Mouse (Mus musculus): ENCODE data around the gene Pmfbp1. TPM values are rescaled to one million over a fixed set of nuclear protein-coding genes. Genes with fewer than 3 reads are reported as not detected.

The Pmfbp1 gene
- polyA plus RNA-seq, 1 experiment from 2014 or later: not detected

DNA sequence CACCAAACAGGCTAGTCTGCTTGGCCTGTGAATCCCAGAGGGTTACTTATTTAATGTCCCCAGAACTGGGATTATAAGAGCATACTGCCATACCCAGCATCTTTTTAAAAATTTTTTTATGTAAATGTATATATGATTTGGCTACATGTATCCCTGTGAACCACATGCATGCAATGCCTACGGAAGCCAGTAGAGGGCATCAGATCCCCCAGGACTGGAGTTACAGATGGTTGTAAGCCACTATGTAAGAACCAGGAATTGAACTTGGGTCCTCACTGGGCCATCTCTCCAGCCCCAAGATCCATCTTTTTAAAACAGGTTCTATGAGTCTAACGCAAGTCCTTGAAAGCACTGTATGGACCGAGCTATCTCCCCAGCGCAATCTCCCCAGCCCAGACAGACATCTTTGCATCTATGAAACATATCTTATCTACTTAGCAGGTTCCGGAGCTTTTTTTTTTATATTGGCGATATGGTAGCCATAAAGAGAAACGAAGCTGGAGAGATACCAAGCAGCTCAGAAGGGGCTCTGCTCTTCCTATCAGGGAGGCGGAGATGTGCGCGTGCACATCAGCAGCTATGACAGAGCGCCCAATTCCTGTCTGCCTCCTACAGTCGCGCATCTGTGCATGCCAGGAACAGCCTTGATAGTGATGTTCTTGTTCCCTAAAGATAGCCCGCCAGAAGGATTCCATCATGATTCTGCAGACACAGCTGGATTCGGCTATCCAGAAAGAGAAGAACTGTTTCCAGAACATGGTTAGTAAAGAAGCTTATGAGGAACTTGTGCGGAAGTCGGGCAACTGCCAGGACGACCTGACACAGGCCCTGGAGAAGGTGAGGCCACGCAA, 41.5 kb downstream of the Pmfbp1 start:
- no peak for DNase-seq (ENCODE audit: low spot score)
- Histone ChIP-seq H3K4me2 (no peak overlapping the region), H3K4me3 (ENCODE audit: low read depth, low read length) (no peak overlapping the region), H3K27ac (ENCODE audit: low read depth, low read length) (no peak overlapping the region), H3K36me3 (ENCODE audit: control insufficient read depth, insufficient read depth, low read length) (no peaks in the 10 kb centered on the region), H3K9me3 (ENCODE audit: control insufficient read depth, low read length) (no peaks in the 10 kb centered on the region), H3K9ac (ENCODE audit: low read depth, low read length) (no peak overlapping the region), H3K4me1 (replicated peaks; ENCODE audit: control insufficient read depth, insufficient read depth, low read length) (no peaks in the 10 kb centered on the region), H3K27me3 (replicated peaks; ENCODE audit: control insufficient read depth, insufficient read depth, low read length) (no peaks in the 10 kb centered on the region)
- 81% methylated on average over 19 of the region's 19 CpGs for WGBS
- ATAC-seq (replicated peaks; ENCODE audit: low FRiP score): no peak

DNA sequence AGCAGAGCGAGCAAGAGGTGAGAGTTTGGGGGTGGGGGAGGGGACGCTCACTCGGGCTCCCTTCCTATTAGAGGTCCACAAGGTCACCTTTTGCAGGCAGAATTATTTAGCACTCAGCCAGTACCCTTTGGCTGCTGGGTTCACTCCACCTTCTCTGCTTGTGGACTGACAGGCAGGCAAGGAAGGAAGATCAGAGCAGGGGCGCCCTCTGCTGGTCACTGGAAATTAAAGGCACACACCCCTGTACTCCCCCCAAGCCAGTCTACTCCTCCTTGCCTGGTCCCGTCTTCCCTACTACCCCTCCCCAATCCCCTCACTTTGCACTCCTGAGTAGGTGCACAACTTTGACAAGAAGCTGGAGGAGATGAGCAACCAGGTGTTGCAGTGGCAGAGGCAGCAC, 42.9 kb downstream of the Pmfbp1 start:
- no peak overlapping the region for H3K4me3 ChIP-seq (ENCODE audit: low read depth, low read length)
- DNase-seq (ENCODE audit: low spot score): peak; percentile 79
- 10% methylated on average over 5 of the region's 5 CpGs for WGBS
- no peaks in the 10 kb centered on the region for H3K27me3 ChIP-seq (replicated peaks; ENCODE audit: control insufficient read depth, insufficient read depth, low read length)
- no peaks in the 10 kb centered on the region for H3K4me1 ChIP-seq (replicated peaks; ENCODE audit: control insufficient read depth, insufficient read depth, low read length)
- H3K4me2 ChIP-seq: peak overlapping the region; percentile 35
- H3K9ac ChIP-seq (ENCODE audit: low read depth, low read length): no peak overlapping the region
- H3K36me3 ChIP-seq (ENCODE audit: control insufficient read depth, insufficient read depth, low read length): no peaks in the 10 kb centered on the region
- no peaks in the 10 kb centered on the region for H3K9me3 ChIP-seq (ENCODE audit: control insufficient read depth, low read length)
- ATAC-seq (replicated peaks; ENCODE audit: low FRiP score): peak; percentile 79
- H3K27ac ChIP-seq (ENCODE audit: low read depth, low read length): no peak overlapping the region

DNA sequence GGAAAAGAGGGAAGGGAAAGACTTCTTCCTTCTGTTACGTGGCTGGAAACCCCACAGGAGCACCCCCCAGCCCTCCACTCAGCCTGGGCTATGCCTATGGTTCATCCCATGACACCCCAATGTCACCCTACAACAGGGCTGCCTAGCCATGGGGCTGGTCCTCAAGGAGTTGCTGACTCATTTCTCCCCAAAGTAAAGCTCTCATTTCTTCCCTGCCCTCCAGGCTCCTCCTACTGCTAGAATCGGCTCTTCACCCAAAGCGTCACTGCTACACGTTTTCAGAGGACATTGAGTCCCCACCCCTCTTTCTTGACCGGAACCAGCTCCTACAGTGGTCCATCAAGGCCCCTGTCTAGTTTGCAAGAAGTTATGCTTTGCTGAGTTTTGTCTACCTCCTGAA, 48.3 kb downstream of the Pmfbp1 start:
- WGBS: 68% methylated on average over 5 of the region's 5 CpGs
- H3K36me3 ChIP-seq (ENCODE audit: control insufficient read depth, insufficient read depth, low read length): peaks cover under 1% of the 10 kb centered on the region; the same call in 1 of the 2 replicates
- ATAC-seq (replicated peaks; ENCODE audit: low FRiP score) (no peak), DNase-seq (ENCODE audit: low spot score) (no peak)
- H3K27ac ChIP-seq (ENCODE audit: low read depth, low read length): no peak overlapping the region
- no peak overlapping the region for H3K9ac ChIP-seq (ENCODE audit: low read depth, low read length)
- H3K4me3 ChIP-seq (ENCODE audit: low read depth, low read length): no peak overlapping the region
- H3K27me3 ChIP-seq (replicated peaks; ENCODE audit: control insufficient read depth, insufficient read depth, low read length): no peaks in the 10 kb centered on the region
- H3K4me1 ChIP-seq (replicated peaks; ENCODE audit: control insufficient read depth, insufficient read depth, low read length): no peaks in the 10 kb centered on the region
- H3K4me2 ChIP-seq: no peak overlapping the region
- H3K9me3 ChIP-seq (ENCODE audit: control insufficient read depth, low read length): no peaks in the 10 kb centered on the region

DNA sequence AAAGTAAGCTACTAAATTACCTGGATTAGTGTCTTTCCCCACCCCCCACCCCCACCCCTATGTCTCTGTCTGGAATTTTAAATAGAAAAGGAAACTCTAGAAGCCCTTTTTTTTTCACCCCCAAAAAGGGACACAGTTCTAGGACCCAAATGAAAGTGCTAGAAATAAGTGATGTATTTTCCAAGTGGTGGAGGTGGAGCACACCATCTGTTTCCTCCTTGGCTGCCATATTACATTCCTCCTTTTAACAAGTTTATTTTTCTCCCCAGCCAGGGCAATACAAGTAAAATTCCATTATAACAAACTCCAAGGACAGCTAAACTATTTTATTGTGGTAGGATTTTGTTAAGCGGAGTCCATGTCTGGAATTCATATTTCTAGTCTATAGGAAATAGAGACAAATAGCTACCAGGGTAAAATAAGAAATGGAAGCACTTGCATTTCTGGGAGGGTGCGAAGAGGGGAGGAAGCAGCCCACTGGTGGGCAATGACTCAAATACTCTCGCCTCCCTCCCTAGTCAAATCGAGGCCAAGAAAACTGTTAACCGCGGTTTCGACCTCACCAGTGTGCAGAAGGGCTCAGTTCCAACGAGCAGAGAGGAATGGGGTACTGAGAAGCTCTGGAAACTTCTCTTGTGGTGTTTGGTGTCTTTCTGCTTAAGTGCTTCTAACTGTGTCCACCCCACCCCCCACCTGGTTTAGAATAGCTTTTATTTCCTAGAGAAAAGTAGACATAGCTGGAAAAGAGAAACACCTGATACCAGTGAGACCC, 49.1 kb downstream of the Pmfbp1 start:
- H3K27me3 ChIP-seq (replicated peaks; ENCODE audit: control insufficient read depth, insufficient read depth, low read length): no peaks in the 10 kb centered on the region
- 77% methylated on average over 8 of the region's 8 CpGs for WGBS
- H3K36me3 ChIP-seq (ENCODE audit: control insufficient read depth, insufficient read depth, low read length): peaks cover 4% of the 10 kb centered on the region
- no peak for ATAC-seq (replicated peaks; ENCODE audit: low FRiP score)
- no peak overlapping the region for H3K27ac ChIP-seq (ENCODE audit: low read depth, low read length)
- H3K4me1 ChIP-seq (replicated peaks; ENCODE audit: control insufficient read depth, insufficient read depth, low read length): no peaks in the 10 kb centered on the region
- H3K4me2 ChIP-seq: no peak overlapping the region
- no peak overlapping the region for H3K4me3 ChIP-seq (ENCODE audit: low read depth, low read length)
- no peaks in the 10 kb centered on the region for H3K9me3 ChIP-seq (ENCODE audit: control insufficient read depth, low read length)
- H3K9ac ChIP-seq (ENCODE audit: low read depth, low read length): no peak overlapping the region
- no peak for DNase-seq (ENCODE audit: low spot score)

DNA sequence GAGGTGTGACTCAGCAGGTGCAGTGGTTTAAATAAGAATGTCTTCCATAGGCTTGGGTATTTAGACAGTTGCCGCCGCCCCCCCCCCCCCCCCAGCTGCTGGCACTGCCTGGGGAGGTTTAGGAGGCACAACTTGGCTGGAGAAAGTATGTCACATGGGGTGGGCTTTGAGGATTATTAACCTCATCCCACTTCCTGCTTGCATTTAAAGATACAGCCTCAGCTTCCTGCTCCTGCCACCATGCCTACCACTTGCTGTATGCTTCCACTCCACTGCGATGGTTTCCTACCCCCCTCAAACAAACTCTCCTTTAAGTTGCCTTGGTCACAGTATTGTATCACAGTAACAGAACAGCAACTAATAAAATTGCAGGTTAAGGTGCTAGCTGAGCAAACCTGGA, 50.2 kb downstream of the Pmfbp1 start:
- Histone ChIP-seq H3K4me3 (ENCODE audit: low read depth, low read length) (no peak overlapping the region), H3K4me1 (replicated peaks; ENCODE audit: control insufficient read depth, insufficient read depth, low read length) (no peaks in the 10 kb centered on the region), H3K36me3 (ENCODE audit: control insufficient read depth, insufficient read depth, low read length) (peaks cover 13% of the 10 kb centered on the region), H3K4me2 (no peak overlapping the region), H3K9me3 (ENCODE audit: control insufficient read depth, low read length) (no peaks in the 10 kb centered on the region), H3K27ac (ENCODE audit: low read depth, low read length) (no peak overlapping the region), H3K9ac (ENCODE audit: low read depth, low read length) (no peak overlapping the region), H3K27me3 (replicated peaks; ENCODE audit: control insufficient read depth, insufficient read depth, low read length) (no peaks in the 10 kb centered on the region)
- no peak for DNase-seq (ENCODE audit: low spot score)
- WGBS: 31% methylated on average over 3 of the region's 3 CpGs
- ATAC-seq (replicated peaks; ENCODE audit: low FRiP score): no peak

DNA sequence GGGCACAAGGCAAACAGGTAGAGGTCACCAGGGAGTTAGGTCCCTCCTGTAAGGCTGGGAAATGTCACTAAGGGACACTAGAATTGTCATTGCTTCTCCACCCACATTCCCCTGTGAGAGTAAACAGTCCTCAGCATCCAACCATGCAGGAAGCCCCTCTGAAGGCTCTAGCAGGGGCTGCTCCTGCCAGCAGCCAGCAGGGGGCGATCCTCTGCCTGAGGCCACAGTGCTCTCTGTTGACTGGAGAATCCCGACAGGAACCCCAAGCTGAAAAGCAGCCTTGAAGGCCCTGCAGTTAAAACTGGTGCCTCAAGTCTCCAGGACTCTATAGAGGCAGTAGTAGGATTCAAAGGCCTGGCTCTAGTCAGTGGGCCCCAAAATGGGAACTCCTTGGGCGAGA, 57.8 kb downstream of the Pmfbp1 start:
- WGBS: 48% methylated on average over 3 of the region's 3 CpGs
- Histone ChIP-seq H3K27ac (ENCODE audit: low read depth, low read length) (no peak overlapping the region), H3K4me2 (no peak overlapping the region), H3K4me1 (replicated peaks; ENCODE audit: control insufficient read depth, insufficient read depth, low read length) (no peaks in the 10 kb centered on the region), H3K9ac (ENCODE audit: low read depth, low read length) (no peak overlapping the region), H3K27me3 (replicated peaks; ENCODE audit: control insufficient read depth, insufficient read depth, low read length) (no peaks in the 10 kb centered on the region), H3K4me3 (ENCODE audit: low read depth, low read length) (no peak overlapping the region), H3K9me3 (ENCODE audit: control insufficient read depth, low read length) (no peaks in the 10 kb centered on the region), H3K36me3 (ENCODE audit: control insufficient read depth, insufficient read depth, low read length) (peaks cover 74% of the 10 kb centered on the region)
- no peak for DNase-seq (ENCODE audit: low spot score)
- ATAC-seq (replicated peaks; ENCODE audit: low FRiP score): no peak

DNA sequence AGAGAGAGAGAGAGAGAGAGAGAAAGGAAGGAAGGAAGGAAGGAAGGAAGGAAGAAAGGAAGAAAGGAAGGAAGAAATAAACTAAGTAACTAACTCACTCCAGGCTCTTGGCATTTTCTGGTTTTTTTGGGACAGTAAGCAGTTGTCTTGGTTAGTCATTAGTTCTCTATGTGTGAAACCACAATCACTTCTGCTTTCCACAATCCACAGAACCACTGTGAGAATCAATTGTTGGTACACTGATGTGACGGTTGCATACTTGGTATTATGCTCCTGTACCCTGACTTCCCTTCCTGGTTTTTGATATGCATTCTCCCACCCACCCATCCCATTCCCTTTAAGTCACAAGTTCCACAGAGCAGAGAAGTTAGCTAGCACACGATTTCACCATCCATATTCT, 70.1 kb downstream of the Pmfbp1 start:
- Histone ChIP-seq H3K9me3 (ENCODE audit: control insufficient read depth, low read length) (no peaks in the 10 kb centered on the region), H3K27me3 (replicated peaks; ENCODE audit: control insufficient read depth, insufficient read depth, low read length) (no peaks in the 10 kb centered on the region), H3K36me3 (ENCODE audit: control insufficient read depth, insufficient read depth, low read length) (peaks cover 33% of the 10 kb centered on the region), H3K27ac (ENCODE audit: low read depth, low read length) (no peak overlapping the region), H3K9ac (ENCODE audit: low read depth, low read length) (no peak overlapping the region), H3K4me2 (peak overlapping the region; percentile 70), H3K4me1 (replicated peaks; ENCODE audit: control insufficient read depth, insufficient read depth, low read length) (peaks cover 9% of the 10 kb centered on the region), H3K4me3 (ENCODE audit: low read depth, low read length) (peak overlapping the region; percentile 97)
- ATAC-seq (replicated peaks; ENCODE audit: low FRiP score) (no peak), DNase-seq (ENCODE audit: low spot score) (no peak)
- 61% methylated on average over 2 of the region's 2 CpGs for WGBS

DNA sequence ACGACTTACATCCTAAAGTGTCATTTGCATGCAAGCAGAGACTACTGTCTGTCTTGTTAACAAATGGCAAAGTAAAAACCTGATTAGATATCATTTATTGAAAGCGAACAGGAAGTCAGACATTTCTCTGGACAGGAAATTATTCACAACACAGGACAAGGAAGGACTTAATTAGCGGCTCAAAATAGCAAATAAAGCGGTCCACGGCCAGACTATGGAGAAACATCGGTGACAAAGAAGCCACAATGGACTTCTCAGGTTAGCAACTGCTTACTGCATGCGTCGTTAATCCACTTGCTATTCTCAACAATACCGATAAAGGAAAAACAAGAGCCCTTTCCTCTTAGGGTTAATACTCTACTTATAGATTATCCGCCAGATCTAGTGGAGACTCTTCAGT, 70.9 kb downstream of the Pmfbp1 start:
- DNase-seq (ENCODE audit: low spot score) (no peak), ATAC-seq (replicated peaks; ENCODE audit: low FRiP score) (no peak)
- peaks cover 24% of the 10 kb centered on the region for H3K36me3 ChIP-seq (ENCODE audit: control insufficient read depth, insufficient read depth, low read length)
- no peaks in the 10 kb centered on the region for H3K9me3 ChIP-seq (ENCODE audit: control insufficient read depth, low read length)
- peak overlapping the region; percentile 70 for H3K4me2 ChIP-seq
- peak overlapping the region; percentile 97 for H3K4me3 ChIP-seq (ENCODE audit: low read depth, low read length)
- WGBS: 3% methylated on average over 10 of the region's 10 CpGs
- H3K9ac ChIP-seq (ENCODE audit: low read depth, low read length): peak overlapping the region; percentile 96
- H3K27ac ChIP-seq (ENCODE audit: low read depth, low read length): peak overlapping the region; percentile 90
- peaks cover 9% of the 10 kb centered on the region for H3K4me1 ChIP-seq (replicated peaks; ENCODE audit: control insufficient read depth, insufficient read depth, low read length)
- no peaks in the 10 kb centered on the region for H3K27me3 ChIP-seq (replicated peaks; ENCODE audit: control insufficient read depth, insufficient read depth, low read length)
